Mouse (Mus musculus) G1E (cell line): Measurements from ENCODE around the gene Pappa2. TPM values are rescaled to one million over a fixed set of nuclear protein-coding genes. Genes with fewer than 3 reads are reported as not detected.

ENCODE experiments used
- ATAC-seq: 2 replicates; pipeline ENCODE4 v1.8.0; 2016; ENCODE audit warnings: mild to moderate bottlenecking; ENCODE audit not compliant: insufficient number of reproducible peaks, poor library complexity, low FRiP score, severe bottlenecking; ENCODE audit errors: extremely low read depth
- DNase-seq: peaks from one replicate; pipeline ENCODE4 v3.0.0; 2012; ENCODE audit warnings: low spot score
- H3K27me3 ChIP-seq: 2 replicates; pipeline ENCODE4 v1.6.1; 2012; ENCODE audit warnings: mild to moderate bottlenecking, low read length, inconsistent platforms; ENCODE audit not compliant: insufficient read depth
- H3K36me3 ChIP-seq: replicated peaks from 2 replicates; pipeline ENCODE3; 2012; ENCODE audit warnings: mild to moderate bottlenecking, inconsistent platforms
- H3K4me1 ChIP-seq: 2 replicates; pipeline ENCODE4 v1.6.1; 2012; ENCODE audit warnings: low read depth, low read length, inconsistent platforms, mixed read lengths; ENCODE audit not compliant: insufficient read depth
- H3K4me3 ChIP-seq: 2 replicates; pipeline ENCODE4 v1.5.1; 2012; ENCODE audit warnings: low read depth, mild to moderate bottlenecking, inconsistent platforms, low read length, moderate library complexity, mixed read lengths
- H3K9me3 ChIP-seq: replicated peaks from 2 replicates; pipeline ENCODE4 v1.6.1; 2012; ENCODE audit warnings: inconsistent platforms
- CTCF ChIP-seq: IDR thresholded peaks from 2 replicates; pipeline ENCODE4 v1.5.1; 2012; ENCODE audit warnings: low read depth, low read length, inconsistent platforms, mixed read lengths
- GATA1 ChIP-seq: IDR thresholded peaks from 2 replicates; pipeline ENCODE4 v1.6.1; 2012; ENCODE audit warnings: borderline replicate concordance, low read length, inconsistent platforms, mixed read lengths
- GATA2 ChIP-seq: IDR thresholded peaks from 2 replicates; pipeline ENCODE4 v1.6.1; 2012; ENCODE audit warnings: low read depth, low read length, inconsistent platforms, borderline replicate concordance
- POLR2AphosphoS5 ChIP-seq: IDR thresholded peaks from 2 replicates; pipeline ENCODE4 v1.6.1; 2012; ENCODE audit warnings: low read depth, low read length, inconsistent platforms; ENCODE audit not compliant: insufficient replicate concordance
- TAL1 ChIP-seq: conservative IDR thresholded peaks from 2 replicates; pipeline ENCODE4 v1.6.1; 2012; ENCODE audit warnings: low read depth, low read length, inconsistent platforms, mixed read lengths
- polyA plus RNA-seq: library from polyadenylated mRNA; stranded (reverse); fragments of >175 nt; gene quantifications from 2 replicates; pipeline ENCODE4 v1.2.3, GENCODE M21; 2012
- total RNA-seq, 2 experiments: library from RNA; stranded (forward) in 1 of 2; stranded (reverse) in 1 of 2; fragments of 200-1000 nt in 1 of 2; fragments of >200 nt in 1 of 2; fragmentation: Nextera tagmentation in 1 of 2; gene quantifications; 2 replicates each; pipeline ENCODE4 v1.2.3; 2014 to 2017

Gene Pappa2
- total and polyA plus RNA-seq, 3 experiments: 0.05 TPM; not detected in 2

GRCm38 (mm10) chr1:158944936-158945335 lies 35.4 kb downstream of the Pappa2 start:
- Histone ChIP-seq H3K4me3 (no peak overlapping the region), H3K36me3 (no peaks in the 10 kb centered on the region), H3K4me1 (no peaks in the 10 kb centered on the region), H3K27me3 (no peaks in the 10 kb centered on the region), H3K9me3 (peaks cover 31% of the 10 kb centered on the region)
- no peak for DNase-seq
- no peak for ATAC-seq
- TF ChIP-seq CTCF: no peak

DNA sequence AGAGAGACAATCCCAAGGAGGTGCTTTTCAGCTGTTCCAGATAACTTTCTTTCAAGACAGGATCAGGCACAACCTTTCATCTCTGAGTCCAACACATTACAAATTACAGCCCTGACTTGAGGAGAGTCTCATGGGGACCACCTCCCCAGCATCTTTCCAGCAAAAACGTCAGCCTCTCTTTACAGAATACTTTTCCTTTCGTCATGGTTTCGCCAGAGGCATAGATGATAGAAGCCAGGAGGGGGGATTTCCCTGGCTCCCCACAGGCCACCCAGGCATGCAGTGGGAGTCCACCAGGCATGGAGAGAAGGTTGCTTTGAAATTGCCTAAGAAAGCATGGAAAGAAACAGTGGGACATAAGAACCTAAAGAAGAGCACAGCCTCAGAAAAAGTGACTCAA lies 37.4 kb downstream of the Pappa2 start:
- Histone ChIP-seq H3K27me3 (no peaks in the 10 kb centered on the region), H3K4me3 (no peak overlapping the region), H3K9me3 (peaks cover 14% of the 10 kb centered on the region), H3K36me3 (no peaks in the 10 kb centered on the region), H3K4me1 (no peaks in the 10 kb centered on the region)
- DNase-seq: no peak
- ATAC-seq: no peak
- no peak for TF ChIP-seq POLR2AphosphoS5
- TF ChIP-seq TAL1: no peak
- TF ChIP-seq GATA2: no peak
- no peak for TF ChIP-seq GATA1
- no peak for TF ChIP-seq CTCF

GRCm38 (mm10) chr1:158940966-158941365 lies 39.3 kb downstream of the Pappa2 start:
- no peaks in the 10 kb centered on the region for H3K36me3 ChIP-seq
- TF ChIP-seq CTCF: no peak
- no peak for TF ChIP-seq GATA1
- TF ChIP-seq TAL1: no peak
- DNase-seq (no peak), ATAC-seq (no peak)
- H3K4me1 ChIP-seq: no peaks in the 10 kb centered on the region; the same call in 1 of the 2 replicates
- H3K9me3 ChIP-seq: peaks cover 25% of the 10 kb centered on the region
- H3K4me3 ChIP-seq: no peak overlapping the region
- no peaks in the 10 kb centered on the region for H3K27me3 ChIP-seq

GRCm38 (mm10) chr1:158934447-158934846 lies 45.8 kb downstream of the Pappa2 start:
- no peaks in the 10 kb centered on the region; the same call in 1 of the 2 replicates for H3K4me1 ChIP-seq
- no peak for TF ChIP-seq POLR2AphosphoS5
- no peak for TF ChIP-seq GATA2
- TF ChIP-seq GATA1: no peak
- no peak for TF ChIP-seq CTCF
- TF ChIP-seq TAL1: no peak
- H3K36me3 ChIP-seq: no peaks in the 10 kb centered on the region
- peaks cover 36% of the 10 kb centered on the region for H3K9me3 ChIP-seq
- no peak overlapping the region for H3K4me3 ChIP-seq
- H3K27me3 ChIP-seq: no peaks in the 10 kb centered on the region
- DNase-seq (no peak), ATAC-seq (no peak)

DNA sequence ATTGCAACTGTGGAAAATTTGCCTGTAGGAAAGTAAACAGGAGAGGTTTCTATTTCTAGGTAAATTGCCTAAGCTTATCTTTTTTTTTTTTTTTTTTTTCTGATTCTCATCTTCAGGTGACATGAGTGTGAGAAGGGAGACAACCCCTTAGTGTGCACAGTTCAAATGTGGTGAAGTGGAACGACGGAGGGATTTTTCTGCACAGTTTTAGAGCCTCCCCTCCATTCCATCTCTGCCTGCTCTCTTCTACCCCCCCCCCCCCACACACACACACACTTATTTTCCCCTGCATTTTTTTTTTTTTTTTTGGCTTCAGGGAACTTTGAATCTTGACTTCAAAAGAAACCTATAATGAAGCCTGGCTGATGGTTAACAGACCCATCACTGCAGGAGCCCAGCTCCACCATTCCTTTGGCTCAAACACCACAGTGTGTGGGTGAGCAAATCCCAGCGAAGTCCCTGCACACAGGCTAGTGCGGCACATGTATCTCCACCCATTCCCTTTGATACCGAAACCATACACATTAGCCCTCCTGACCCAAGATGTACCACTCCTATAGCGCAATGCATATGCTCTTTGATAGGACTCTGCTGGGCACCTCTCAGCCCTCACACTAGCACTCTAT lies 49.0 kb downstream of the Pappa2 start:
- Histone ChIP-seq H3K36me3 (no peaks in the 10 kb centered on the region), H3K4me1 (no peaks in the 10 kb centered on the region; the same call in 1 of the 2 replicates), H3K4me3 (no peak overlapping the region), H3K9me3 (peaks cover 34% of the 10 kb centered on the region), H3K27me3 (no peaks in the 10 kb centered on the region)
- TF ChIP-seq CTCF: no peak
- TF ChIP-seq TAL1: no peak
- no peak for TF ChIP-seq GATA1
- TF ChIP-seq POLR2AphosphoS5: no peak
- no peak for TF ChIP-seq GATA2
- ATAC-seq (no peak), DNase-seq (no peak)

- DNase-seq (no peak), ATAC-seq (no peak)
- H3K36me3 ChIP-seq: no peaks in the 10 kb centered on the region
- TF ChIP-seq GATA2 (no peak), POLR2AphosphoS5 (no peak), CTCF (no peak)
- H3K4me1 ChIP-seq: no peaks in the 10 kb centered on the region
- peaks cover 23% of the 10 kb centered on the region for H3K9me3 ChIP-seq
- H3K27me3 ChIP-seq: no peaks in the 10 kb centered on the region
- no peak overlapping the region for H3K4me3 ChIP-seq
Observed at GRCm38 (mm10) chr1:158929369-158929768, 50.9 kb downstream of the Pappa2 start.

DNA sequence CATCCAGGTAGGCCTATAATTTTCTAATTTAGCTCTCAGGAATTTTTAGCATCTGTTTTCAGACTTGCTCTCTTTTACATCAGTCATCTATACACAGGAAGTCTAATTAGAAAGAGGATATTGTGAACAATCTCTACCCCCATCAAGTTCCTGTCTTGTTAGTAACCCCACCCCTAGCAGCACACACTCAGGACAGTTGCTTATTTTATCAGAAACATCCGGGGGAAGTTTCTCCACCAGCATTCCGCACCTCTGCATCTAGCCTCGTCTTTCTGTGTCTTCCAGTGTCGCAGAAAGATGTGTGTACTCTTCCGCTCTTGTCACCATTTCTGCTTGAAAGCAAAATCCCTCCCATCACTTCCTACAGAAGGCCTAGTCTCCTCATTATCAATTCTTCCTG lies 59.8 kb downstream of the Pappa2 start:
- ATAC-seq: no peak
- Histone ChIP-seq H3K27me3 (no peaks in the 10 kb centered on the region), H3K4me3 (no peak overlapping the region), H3K4me1 (no peaks in the 10 kb centered on the region), H3K36me3 (no peaks in the 10 kb centered on the region), H3K9me3 (peaks cover 15% of the 10 kb centered on the region)
- TF ChIP-seq POLR2AphosphoS5 (no peak), GATA1 (no peak), GATA2 (no peak), TAL1 (no peak), CTCF (no peak)
- no peak for DNase-seq
